Mouse (Mus musculus) adrenal gland, postnatal 36 days (tissue): ENCODE data around the gene Mansc1. TPM values are rescaled to one million over a fixed set of nuclear protein-coding genes. Genes with fewer than 3 reads are reported as not detected.
A peak's percentile ranks its signal among the peaks of the same experiment; 100 is the strongest.

Experiments
- DNase-seq, 2 experiments: peaks; one replicate each; pipeline ENCODE4 v3.0.0; 2021; ENCODE audit warnings: mixed read lengths in 1 of 2
- total RNA-seq, 2 experiments: library from RNA; stranded (reverse); gene quantifications; 2 replicates each; pipeline ENCODE4 v1.2.3; 2021

Gene Mansc1
- total RNA-seq, 2 experiments from 2014 or later = 4.4 to 4.9 TPM

DNA sequence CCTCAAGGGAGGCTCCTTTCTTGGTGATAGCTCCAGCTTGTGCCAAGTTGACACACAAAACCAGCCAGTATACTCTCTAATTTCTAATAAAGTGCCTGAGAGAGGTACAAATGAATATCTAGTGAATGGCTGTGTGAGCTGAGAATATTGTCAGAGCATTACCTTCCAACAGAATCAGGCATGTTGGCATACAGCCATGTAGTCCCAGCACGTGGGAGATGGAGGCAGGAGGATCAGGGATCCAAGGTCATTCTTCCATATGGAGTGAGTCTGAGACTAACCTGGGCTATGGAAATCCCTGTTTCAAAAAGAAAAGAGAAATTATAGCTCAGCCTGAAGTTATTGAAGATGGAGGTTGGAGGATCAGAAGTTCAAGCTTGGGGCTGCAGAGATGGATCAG lies 33.0 kb downstream of the Mansc1 start:
- no peak for DNase-seq

DNA sequence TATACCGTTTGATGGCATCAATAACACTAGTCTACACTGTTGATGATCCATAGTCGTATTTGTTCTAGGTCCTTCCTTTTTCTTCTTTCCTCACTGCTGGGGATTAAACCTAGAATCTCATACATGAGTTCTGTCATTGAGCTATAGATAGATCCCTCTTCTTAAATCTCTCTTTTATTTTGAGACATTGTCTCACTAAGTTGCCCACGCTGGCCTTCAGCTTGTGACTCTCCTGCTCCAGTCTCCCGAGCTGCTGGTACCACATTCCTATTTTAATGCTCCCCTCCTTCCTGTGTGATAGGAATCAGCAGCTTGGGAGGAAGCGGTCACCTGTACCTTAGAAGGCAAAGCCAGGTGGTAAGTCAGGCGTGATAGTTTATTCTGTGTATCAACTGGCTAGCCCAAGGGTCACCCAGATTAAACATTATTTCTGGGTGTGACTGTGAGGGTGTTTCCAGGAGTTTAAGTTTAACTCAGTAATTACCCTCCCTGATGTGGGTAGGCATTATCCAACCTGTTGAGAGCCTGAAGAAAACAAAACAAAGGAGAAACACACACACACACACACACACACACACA lies 34.5 kb downstream of the Mansc1 start:
- DNase-seq = no peak

DNA sequence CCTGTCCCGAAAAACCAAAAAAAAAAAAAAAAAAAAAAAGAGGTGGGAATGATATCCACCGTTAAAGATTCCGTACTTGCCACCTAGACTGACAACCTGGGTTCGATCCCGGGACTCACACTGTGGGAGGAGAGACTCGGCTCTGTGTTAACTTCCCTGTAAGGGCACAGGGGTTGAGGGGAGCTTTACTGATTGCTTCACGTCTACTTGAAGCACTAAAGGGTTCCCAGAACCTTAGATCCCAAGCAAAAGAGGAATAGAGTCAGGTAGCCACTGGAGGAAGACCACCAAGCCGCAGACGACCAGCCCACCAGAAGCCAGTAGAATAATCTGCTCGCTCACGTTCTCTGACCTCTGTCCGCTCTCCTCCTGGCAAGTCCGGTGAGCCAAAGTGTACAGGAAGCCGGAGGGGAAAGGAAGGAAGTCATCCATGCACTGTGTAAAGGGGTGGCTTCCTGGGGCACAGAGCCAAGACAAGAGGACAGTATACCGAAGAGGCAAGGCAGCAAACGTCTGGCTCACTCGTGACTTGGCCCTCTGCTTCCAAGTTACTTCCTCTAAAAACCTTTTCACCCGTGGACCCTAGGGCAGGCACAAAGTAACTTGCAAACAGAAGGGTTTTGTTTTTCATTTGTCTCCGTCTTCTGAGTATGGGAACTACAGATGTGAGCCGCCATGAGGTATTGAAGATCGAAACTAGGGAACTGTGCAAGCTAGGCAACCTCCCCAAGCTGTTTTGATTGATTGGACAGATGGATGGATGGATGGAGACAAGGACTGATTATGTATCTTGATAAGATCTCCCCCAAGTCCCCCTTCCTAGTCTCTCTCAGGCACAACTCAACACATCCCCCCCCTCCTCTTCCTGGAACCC lies 37.5 kb downstream of the Mansc1 start:
- DNase-seq = peak; percentile 59 to 66

DNA sequence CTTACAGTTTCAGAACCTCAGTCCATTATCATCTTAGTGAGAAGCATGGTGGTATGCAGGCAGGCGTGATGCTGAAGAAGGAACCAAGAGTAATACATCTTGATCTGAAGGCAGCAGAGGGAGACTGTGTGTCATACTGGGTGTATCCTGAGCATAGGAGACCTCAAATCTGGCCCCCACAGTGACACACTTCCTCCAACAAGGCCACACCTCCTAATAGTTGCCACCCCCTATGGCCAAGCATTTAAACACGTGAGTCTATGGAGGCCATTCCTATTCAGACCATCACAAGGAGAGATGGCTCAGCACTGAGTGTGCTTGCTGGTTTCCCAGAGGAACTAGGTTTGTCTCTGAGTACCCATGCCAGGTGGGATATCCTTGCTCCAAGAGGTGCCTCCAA lies 40.7 kb downstream of the Mansc1 start:
- no peak for DNase-seq

DNA sequence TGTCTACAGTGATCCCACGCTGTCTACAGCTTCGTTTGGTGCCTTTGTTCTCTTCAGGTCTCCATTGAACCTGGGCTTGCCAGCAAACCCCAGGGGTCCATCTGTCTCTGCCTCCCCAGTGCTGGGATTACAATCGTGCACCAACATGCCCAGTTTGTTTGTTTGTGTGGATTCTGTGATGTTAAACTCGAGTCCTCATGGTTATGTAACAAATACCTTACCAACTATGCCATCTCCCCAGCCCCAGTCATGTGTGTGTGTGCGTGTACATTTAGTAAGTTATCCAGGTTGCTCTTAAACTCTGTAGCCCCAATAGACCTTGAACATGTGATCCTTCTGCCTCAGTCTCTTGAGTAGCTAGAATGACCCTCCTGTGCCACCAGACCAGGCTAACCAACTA lies 46.0 kb downstream of the Mansc1 start:
- no peak for DNase-seq

DNA sequence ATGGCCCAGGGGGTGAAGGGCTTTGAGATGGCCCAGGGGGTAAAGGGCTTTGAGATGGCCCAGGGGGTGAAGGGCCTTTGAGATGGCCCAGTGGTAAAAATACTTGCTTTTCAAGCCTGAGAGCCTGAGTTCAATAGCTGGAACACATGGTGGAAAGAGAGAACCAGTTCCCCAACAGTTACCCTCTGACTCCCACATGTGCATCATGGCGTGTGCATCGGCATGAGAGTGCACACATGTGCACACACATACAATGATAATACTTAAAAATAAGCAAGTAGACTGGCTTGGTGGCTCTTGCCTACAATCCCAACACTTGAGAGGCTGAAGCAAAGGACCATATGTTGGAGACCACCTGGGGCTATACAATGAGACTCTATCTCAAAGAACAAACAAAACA lies 47.7 kb downstream of the Mansc1 start:
- no peak for DNase-seq

DNA sequence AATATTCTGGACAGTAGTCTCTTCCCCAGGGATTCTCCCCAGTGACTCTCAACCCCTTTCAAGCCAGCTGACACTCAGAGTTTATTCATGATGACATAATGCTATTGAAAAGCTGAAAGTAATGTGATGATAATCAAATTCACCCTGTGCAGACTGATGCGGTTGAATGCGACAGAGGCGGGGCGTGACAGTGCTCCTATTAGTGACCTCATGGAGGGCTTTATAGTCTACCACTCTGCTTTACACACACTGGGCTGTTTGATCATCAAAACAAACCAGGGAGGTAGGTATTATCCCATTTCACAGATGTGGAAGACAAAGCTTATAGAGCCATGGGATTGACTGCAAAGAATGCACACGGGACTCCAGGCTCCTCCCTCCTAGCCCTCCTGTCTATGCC lies 50.2 kb downstream of the Mansc1 start:
- no peak for DNase-seq

DNA sequence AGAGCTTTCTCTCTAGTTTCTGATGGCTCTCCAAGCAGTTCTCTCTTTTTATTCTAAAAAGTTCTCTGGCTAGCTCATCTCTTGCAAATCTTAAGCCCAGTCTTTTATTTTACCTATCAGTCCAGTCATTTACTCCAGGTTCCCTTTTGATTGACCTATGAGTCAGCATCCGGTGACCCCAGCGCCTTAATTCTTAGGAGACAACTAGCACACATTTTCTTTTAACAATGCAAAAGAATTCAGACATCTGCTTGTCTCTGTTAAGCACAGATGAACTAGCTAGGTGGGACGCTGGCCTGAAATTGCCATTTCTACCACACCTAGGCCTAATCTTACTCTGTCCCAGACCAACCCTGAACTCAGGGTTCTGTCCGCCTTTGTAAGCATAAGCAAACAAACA lies 52.8 kb downstream of the Mansc1 start:
- no peak for DNase-seq

DNA sequence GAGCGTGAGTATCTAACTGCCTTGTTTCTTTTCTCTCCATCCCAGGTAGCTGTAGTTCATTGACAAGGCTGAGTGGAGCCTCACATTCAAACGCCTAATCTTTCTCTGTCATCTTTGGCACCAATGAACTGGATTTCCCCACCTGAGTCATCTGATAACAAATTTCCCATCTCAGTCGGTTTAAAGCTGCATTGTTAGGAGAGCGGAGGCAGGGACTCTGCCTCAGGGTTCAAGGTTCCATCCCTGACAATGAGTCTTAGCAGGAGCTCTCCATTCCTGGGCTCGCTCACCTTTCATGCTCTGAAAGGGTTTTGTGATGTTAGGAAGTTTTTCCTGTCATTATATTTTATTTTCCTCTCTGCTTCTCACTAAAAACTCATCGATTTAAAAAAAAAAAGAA lies 54.2 kb downstream of the Mansc1 start:
- DNase-seq = no peak

DNA sequence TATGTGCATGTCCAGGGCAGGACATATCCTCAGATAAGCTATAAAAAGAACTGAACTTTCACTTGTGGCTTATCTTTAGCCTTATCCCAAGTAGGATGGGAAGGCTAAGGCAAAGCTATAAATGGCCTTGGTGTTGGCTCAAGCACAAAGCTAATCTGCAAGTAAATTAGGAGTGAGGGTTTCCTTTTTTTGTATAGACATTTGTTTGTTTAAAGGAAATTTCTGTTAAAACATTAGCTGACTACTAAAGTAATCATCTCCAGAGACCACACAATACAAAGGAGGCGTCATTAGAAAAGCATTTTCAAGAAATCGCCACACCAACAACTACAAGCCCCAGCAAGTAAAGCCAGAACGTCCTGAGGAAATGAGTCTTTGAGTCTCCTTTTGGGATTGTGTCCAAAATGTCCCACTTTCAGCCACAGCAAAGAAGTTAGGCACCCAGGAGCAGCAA lies 57.0 kb downstream of the Mansc1 start:
- DNase-seq = no peak

DNA sequence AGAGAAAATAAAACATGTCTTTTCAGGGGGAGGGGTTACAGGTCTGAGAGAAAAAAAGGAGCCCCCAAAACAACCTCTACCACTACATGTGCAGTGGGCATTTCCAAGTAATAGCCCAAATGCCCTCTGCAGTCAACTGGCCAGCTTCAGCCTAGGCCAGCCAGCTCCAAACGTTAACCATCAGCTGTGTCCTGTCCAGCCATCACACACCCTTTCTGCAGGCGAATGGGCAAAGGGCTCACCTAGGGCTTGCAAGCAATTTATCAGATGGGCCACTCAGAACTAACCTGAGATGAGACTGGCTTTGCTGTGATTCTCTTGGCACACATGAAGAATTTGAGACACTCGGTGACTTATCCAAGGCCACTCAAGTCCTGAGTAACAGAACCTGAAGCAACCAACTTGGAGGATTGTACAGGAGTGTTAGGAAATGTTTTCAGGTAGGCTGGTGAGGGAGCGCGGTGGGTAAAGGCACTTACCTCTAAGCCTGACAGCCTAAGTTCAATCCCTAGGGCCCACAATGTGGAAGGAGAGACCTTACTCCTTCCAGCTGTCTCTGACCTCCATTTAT lies 64.2 kb downstream of the Mansc1 start:
- no peak for DNase-seq

DNA sequence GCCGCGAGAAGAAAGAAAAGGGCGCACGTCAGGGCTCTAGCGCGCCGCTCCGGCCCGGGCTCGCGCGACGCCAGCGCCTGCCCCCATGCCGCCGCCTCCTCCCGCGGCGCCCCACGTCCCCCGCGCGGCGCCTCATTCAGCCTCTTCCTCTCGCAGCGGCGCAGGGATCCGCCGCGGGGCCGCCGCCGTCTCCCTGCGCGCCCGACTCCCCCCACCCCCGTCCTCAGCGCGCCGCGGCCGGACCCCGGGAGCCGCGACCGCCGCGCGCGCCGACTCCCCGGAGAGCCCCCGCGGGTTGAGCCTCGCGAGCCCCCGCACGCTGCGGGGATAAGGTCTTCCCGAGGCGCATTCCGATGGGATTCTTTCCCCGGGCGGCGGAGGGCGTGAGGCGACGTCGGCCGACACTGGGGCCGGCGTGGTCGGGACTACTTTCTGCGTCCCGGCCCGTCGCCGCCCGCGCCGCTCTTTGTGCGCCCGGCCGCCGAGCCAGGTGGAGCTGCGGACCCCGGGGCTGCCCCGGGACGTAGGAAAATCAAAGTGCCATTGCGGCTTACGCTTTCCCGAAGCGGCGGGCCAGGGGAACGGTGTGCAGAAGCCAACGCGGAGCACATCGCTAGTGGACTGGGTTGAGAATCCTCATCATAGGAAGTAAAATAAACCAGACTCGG lies 65.3 kb downstream of the Mansc1 start, which contains the start of gene Lrp6:
Gene Lrp6, minus strand, starts transcription at position 148 of the 668 bp plus-strand sequence.
- DNase-seq = peak; percentile 86 to 91

DNA sequence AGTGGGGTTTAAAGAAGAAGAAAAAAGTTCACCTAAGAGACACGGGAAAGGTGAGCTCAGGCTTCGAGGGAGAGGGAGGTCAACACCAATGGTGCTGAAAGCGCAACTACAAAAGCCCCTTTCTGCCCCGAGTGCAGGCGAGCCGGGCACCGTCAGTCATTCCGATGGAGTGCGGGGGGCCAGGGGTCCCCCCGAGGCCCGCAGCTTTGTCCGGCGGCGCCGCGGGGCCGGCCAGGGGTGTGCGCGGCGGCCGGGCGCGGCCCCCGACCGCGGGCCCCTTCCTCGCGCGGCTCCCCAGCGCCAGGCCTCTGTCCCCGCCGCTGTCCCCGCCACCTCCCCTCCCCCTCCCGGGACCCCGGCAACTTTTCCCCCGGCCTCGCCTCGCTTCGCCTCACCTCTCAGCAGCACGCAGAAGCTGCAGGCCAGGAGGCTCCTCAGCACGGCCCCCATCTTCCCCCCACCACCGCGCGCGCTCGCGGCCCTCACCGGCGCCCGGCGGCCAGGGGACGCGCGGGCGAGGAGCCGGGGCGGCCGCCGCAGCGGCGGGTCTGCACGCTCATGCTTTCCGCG lies 66.0 kb downstream of the Mansc1 start:
- DNase-seq = no peak

DNA sequence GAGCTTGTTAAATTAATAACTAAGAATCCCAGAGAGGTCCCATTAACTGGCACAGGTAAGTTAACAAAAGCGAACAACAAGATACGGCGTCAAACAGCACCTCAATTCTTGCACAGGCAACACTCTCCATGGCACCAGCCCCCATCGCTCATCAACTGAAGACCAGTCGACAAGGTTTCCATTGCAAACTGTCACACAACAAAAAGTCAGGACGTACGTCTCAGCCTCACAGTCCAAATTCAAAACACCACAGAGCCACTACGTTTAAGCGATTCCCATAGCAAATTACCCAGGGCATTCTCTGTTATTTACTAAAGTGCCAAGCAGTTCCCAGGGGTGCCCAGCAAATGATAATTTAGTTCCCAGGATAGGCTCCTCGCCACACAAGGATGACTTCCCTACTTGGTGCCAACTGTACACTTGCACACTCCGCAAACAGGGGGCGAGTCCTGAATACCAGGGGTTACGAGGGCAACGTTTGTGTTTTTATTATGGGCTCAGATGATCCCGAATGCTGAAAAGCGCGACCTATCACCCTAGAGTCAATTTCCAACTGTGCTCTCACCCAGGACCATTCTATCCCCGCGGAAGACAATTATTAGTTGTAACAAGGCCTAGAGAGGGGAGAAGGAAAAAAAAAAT lies 66.6 kb downstream of the Mansc1 start:
- peak; percentile 12 to 17 for DNase-seq

DNA sequence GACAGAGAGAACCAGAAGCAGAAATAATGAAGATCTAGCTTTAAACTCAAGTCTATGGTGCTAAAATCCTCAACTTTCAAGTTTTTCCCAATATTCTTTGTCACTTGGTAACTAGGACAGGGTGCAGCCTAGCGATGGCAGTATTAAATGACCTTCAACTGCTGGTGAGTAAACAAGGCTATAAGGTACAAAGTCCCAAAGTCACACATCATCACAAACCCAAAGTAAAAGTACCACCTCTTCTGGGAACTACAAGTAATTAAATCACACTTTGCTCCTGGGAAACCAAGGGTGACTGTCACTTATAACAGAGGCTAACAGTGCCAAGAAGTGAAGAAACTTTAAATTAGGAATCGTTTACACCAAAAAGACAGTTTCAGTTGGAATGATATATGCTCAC lies 67.7 kb downstream of the Mansc1 start:
- DNase-seq = no peak

DNA sequence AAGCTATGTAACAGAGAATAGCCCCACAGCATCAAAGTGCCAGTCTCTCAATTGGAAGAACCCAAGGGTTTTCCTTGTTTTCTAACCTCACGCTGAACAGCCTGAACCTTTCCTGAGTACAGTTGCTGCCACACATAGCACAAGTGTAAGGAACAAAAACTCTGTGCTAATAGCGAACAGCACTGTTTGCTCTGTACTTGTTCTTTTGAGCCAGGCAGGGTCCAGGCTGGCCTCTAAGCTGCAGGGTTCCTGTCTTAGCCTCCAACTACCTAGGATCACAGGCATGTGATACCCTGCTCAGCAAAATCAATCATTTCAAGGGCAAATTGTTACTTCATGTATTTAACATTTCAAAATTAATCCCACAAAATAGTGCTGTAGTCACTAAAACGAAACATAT lies 72.7 kb downstream of the Mansc1 start:
- DNase-seq = no peak

Other genes with a start within 250 kb of the Mansc1 start
- gene Bcl2l14, start 236.2 kb downstream of the Mansc1 start, total RNA-seq = not detected
- 10 to 100 TPM; 91.4 to 97.7 TPM for gene Lrp6, start 65.5 kb downstream of the Mansc1 start, total RNA-seq
- gene Borcs5, start 7.0 kb upstream of the Mansc1 start, total RNA-seq = 10 to 100 TPM; 13.7 to 15.4 TPM
- 10 to 100 TPM; 24.0 to 26.6 TPM for gene Dusp16, start 160.1 kb upstream of the Mansc1 start, total RNA-seq
- gene Crebl2, start 197.7 kb upstream of the Mansc1 start, total RNA-seq = 10 to 100 TPM; 30.0 to 35.0 TPM